Mouse (Mus musculus): ENCODE data around the gene Akap6. TPM values are rescaled to one million over a fixed set of nuclear protein-coding genes. Genes with fewer than 3 reads are reported as not detected.

Akap6 gene
- polyA plus RNA-seq (2015; fragmentation: Nextera tagmentation; extraction: Ambion mirVana) = 1.7 and 2.0 TPM in 2 replicates

- 0 out of 2 replicates have a peak, but pooled peaks cover 10% of the 10 kb centered on the region for H3K4me1 ChIP-seq (ENCODE audit: control insufficient read depth, insufficient read depth, low read length)
- H3K36me3 ChIP-seq (ENCODE audit: control insufficient read depth, insufficient read depth, low read length) = no peaks in the 10 kb centered on the region
- H3K9me3 ChIP-seq (replicated peaks; ENCODE audit: control insufficient read depth, low read length) = no peaks in the 10 kb centered on the region
- ATAC-seq (ENCODE audit: insufficient read depth, low FRiP score) = no peak
- H3K9ac ChIP-seq (ENCODE audit: low read length) = no peak within 1 kb of the TSS; the same call in 1 of the 2 replicates
- no peaks in the 10 kb centered on the region for H3K27me3 ChIP-seq (ENCODE audit: control insufficient read depth, insufficient read depth, low read length)
- H3K27ac ChIP-seq (ENCODE audit: low read length) = peak within 1 kb of the TSS; percentile 81
- WGBS = 64% methylated on average over 6 of the region's 6 CpGs
- H3K4me3 ChIP-seq (replicated peaks; ENCODE audit: low read length) = 0 out of 2 replicates have a peak within 1 kb of the TSS, but pooled peaks have one; percentile 4
- peak within 1 kb of the TSS; percentile 23; the same call in 1 of the 2 replicates for H3K4me2 ChIP-seq (ENCODE audit: low read depth, low read length)
These were observed at the start of gene Akap6 for GRCm38 (mm10) chr12:52699146-52699545. Gene Akap6, plus strand, starts transcription at chr12:52699383.

GRCm38 (mm10) chr12:52662907-52663790 lies 36.0 kb upstream of the Akap6 start:
- no peak for ATAC-seq (ENCODE audit: insufficient read depth, low FRiP score)
- no peaks in the 10 kb centered on the region for H3K9me3 ChIP-seq (replicated peaks; ENCODE audit: control insufficient read depth, low read length)
- H3K4me2 ChIP-seq (ENCODE audit: low read depth, low read length) = no peak overlapping the region
- no peak overlapping the region for H3K4me3 ChIP-seq (replicated peaks; ENCODE audit: low read length)
- WGBS = 59% methylated on average over 7 of the region's 7 CpGs
- H3K27ac ChIP-seq (ENCODE audit: low read length) = no peak overlapping the region
- H3K9ac ChIP-seq (ENCODE audit: low read length) = no peak overlapping the region
- no peaks in the 10 kb centered on the region for H3K36me3 ChIP-seq (ENCODE audit: control insufficient read depth, insufficient read depth, low read length)
- H3K27me3 ChIP-seq (ENCODE audit: control insufficient read depth, insufficient read depth, low read length) = no peaks in the 10 kb centered on the region
- no peaks in the 10 kb centered on the region for H3K4me1 ChIP-seq (ENCODE audit: control insufficient read depth, insufficient read depth, low read length)

GRCm38 (mm10) chr12:52664944-52665343 lies 34.2 kb upstream of the Akap6 start:
- H3K36me3 ChIP-seq (ENCODE audit: control insufficient read depth, insufficient read depth, low read length) = no peaks in the 10 kb centered on the region
- no peak overlapping the region for H3K9ac ChIP-seq (ENCODE audit: low read length)
- no peak overlapping the region for H3K4me3 ChIP-seq (replicated peaks; ENCODE audit: low read length)
- ATAC-seq (ENCODE audit: insufficient read depth, low FRiP score) = peak; percentile 25; the same call in 1 of the 2 replicates
- H3K4me1 ChIP-seq (ENCODE audit: control insufficient read depth, insufficient read depth, low read length) = no peaks in the 10 kb centered on the region
- H3K27ac ChIP-seq (ENCODE audit: low read length) = no peak overlapping the region
- WGBS = 77% methylated on average over 5 of the region's 5 CpGs
- H3K9me3 ChIP-seq (replicated peaks; ENCODE audit: control insufficient read depth, low read length) = no peaks in the 10 kb centered on the region
- no peak overlapping the region for H3K4me2 ChIP-seq (ENCODE audit: low read depth, low read length)
- no peaks in the 10 kb centered on the region for H3K27me3 ChIP-seq (ENCODE audit: control insufficient read depth, insufficient read depth, low read length)

GRCm38 (mm10) chr12:52671436-52671835 lies 27.7 kb upstream of the Akap6 start:
- H3K27ac ChIP-seq (ENCODE audit: low read length) = no peak overlapping the region; the same call in 1 of the 2 replicates
- no peaks in the 10 kb centered on the region for H3K9me3 ChIP-seq (replicated peaks; ENCODE audit: control insufficient read depth, low read length)
- peak; percentile 44; the same call in 1 of the 2 replicates for ATAC-seq (ENCODE audit: insufficient read depth, low FRiP score)
- WGBS = 25% methylated on average over 7 of the region's 7 CpGs
- H3K36me3 ChIP-seq (ENCODE audit: control insufficient read depth, insufficient read depth, low read length) = no peaks in the 10 kb centered on the region
- H3K9ac ChIP-seq (ENCODE audit: low read length) = 0 out of 2 replicates have a peak overlapping the region, but pooled peaks have one; percentile 26
- peaks cover 4% of the 10 kb centered on the region; the same call in 1 of the 2 replicates for H3K4me1 ChIP-seq (ENCODE audit: control insufficient read depth, insufficient read depth, low read length)
- H3K27me3 ChIP-seq (ENCODE audit: control insufficient read depth, insufficient read depth, low read length) = no peaks in the 10 kb centered on the region
- no peak overlapping the region for H3K4me3 ChIP-seq (replicated peaks; ENCODE audit: low read length)
- 0 out of 2 replicates have a peak overlapping the region, but pooled peaks have one; percentile 27 for H3K4me2 ChIP-seq (ENCODE audit: low read depth, low read length)

- no peak for ATAC-seq (ENCODE audit: insufficient read depth, low FRiP score)
- H3K4me2 ChIP-seq (ENCODE audit: low read depth, low read length) = 0 out of 2 replicates have a peak overlapping the region, but pooled peaks have one; percentile 27
- H3K27ac ChIP-seq (ENCODE audit: low read length) = no peak overlapping the region
These were observed 27.2 kb upstream of the Akap6 start for GRCm38 (mm10) chr12:52671943-52672342.

GRCm38 (mm10) chr12:52673361-52673960 lies 25.7 kb upstream of the Akap6 start:
- H3K4me3 ChIP-seq (replicated peaks; ENCODE audit: low read length) = no peak overlapping the region
- no peak overlapping the region for H3K27ac ChIP-seq (ENCODE audit: low read length)
- no peak for ATAC-seq (ENCODE audit: insufficient read depth, low FRiP score)
- H3K9me3 ChIP-seq (replicated peaks; ENCODE audit: control insufficient read depth, low read length) = no peaks in the 10 kb centered on the region
- 50% methylated on average over 6 of the region's 6 CpGs for WGBS
- H3K27me3 ChIP-seq (ENCODE audit: control insufficient read depth, insufficient read depth, low read length) = no peaks in the 10 kb centered on the region
- no peak overlapping the region for H3K9ac ChIP-seq (ENCODE audit: low read length)
- no peak overlapping the region for H3K4me2 ChIP-seq (ENCODE audit: low read depth, low read length)
- peaks cover 4% of the 10 kb centered on the region; the same call in 1 of the 2 replicates for H3K4me1 ChIP-seq (ENCODE audit: control insufficient read depth, insufficient read depth, low read length)
- no peaks in the 10 kb centered on the region for H3K36me3 ChIP-seq (ENCODE audit: control insufficient read depth, insufficient read depth, low read length)

More at GRCm38 (mm10) chr12:52671943-52672342, 27.2 kb upstream of the Akap6 start:
- H3K4me3 ChIP-seq (replicated peaks; ENCODE audit: low read length) = no peak overlapping the region
- no peaks in the 10 kb centered on the region for H3K36me3 ChIP-seq (ENCODE audit: control insufficient read depth, insufficient read depth, low read length)
- H3K27me3 ChIP-seq (ENCODE audit: control insufficient read depth, insufficient read depth, low read length) = no peaks in the 10 kb centered on the region
- 59% methylated on average over 6 of the region's 6 CpGs for WGBS
- H3K9me3 ChIP-seq (replicated peaks; ENCODE audit: control insufficient read depth, low read length) = no peaks in the 10 kb centered on the region
- peaks cover 4% of the 10 kb centered on the region; the same call in 1 of the 2 replicates for H3K4me1 ChIP-seq (ENCODE audit: control insufficient read depth, insufficient read depth, low read length)
- no peak overlapping the region for H3K9ac ChIP-seq (ENCODE audit: low read length)

GRCm38 (mm10) chr12:52675010-52675409 lies 24.2 kb upstream of the Akap6 start:
- no peak overlapping the region for H3K9ac ChIP-seq (ENCODE audit: low read length)
- no peaks in the 10 kb centered on the region for H3K36me3 ChIP-seq (ENCODE audit: control insufficient read depth, insufficient read depth, low read length)
- WGBS = 51% methylated on average over 4 of the region's 4 CpGs
- H3K27me3 ChIP-seq (ENCODE audit: control insufficient read depth, insufficient read depth, low read length) = no peaks in the 10 kb centered on the region
- H3K4me3 ChIP-seq (replicated peaks; ENCODE audit: low read length) = no peak overlapping the region
- ATAC-seq (ENCODE audit: insufficient read depth, low FRiP score) = no peak
- peaks cover 4% of the 10 kb centered on the region; the same call in 1 of the 2 replicates for H3K4me1 ChIP-seq (ENCODE audit: control insufficient read depth, insufficient read depth, low read length)
- H3K4me2 ChIP-seq (ENCODE audit: low read depth, low read length) = no peak overlapping the region
- no peaks in the 10 kb centered on the region for H3K9me3 ChIP-seq (replicated peaks; ENCODE audit: control insufficient read depth, low read length)
- no peak overlapping the region for H3K27ac ChIP-seq (ENCODE audit: low read length)

GRCm38 (mm10) chr12:52687355-52687754 lies 11.8 kb upstream of the Akap6 start:
- no peak overlapping the region; the same call in 1 of the 2 replicates for H3K4me2 ChIP-seq (ENCODE audit: low read depth, low read length)

GRCm38 (mm10) chr12:52688712-52689111 lies 10.5 kb upstream of the Akap6 start:
- ATAC-seq (ENCODE audit: insufficient read depth, low FRiP score) = no peak
- Histone ChIP-seq H3K36me3 (ENCODE audit: control insufficient read depth, insufficient read depth, low read length) (no peaks in the 10 kb centered on the region), H3K4me3 (replicated peaks; ENCODE audit: low read length) (no peak overlapping the region), H3K4me2 (ENCODE audit: low read depth, low read length) (no peak overlapping the region), H3K9me3 (replicated peaks; ENCODE audit: control insufficient read depth, low read length) (no peaks in the 10 kb centered on the region), H3K27me3 (ENCODE audit: control insufficient read depth, insufficient read depth, low read length) (no peaks in the 10 kb centered on the region), H3K4me1 (ENCODE audit: control insufficient read depth, insufficient read depth, low read length) (no peaks in the 10 kb centered on the region), H3K27ac (ENCODE audit: low read length) (no peak overlapping the region), H3K9ac (ENCODE audit: low read length) (no peak overlapping the region)
- 96% methylated on average over 2 of the region's 2 CpGs for WGBS

More at GRCm38 (mm10) chr12:52687355-52687754, 11.8 kb upstream of the Akap6 start:
- Histone ChIP-seq H3K9me3 (replicated peaks; ENCODE audit: control insufficient read depth, low read length) (no peaks in the 10 kb centered on the region), H3K4me1 (ENCODE audit: control insufficient read depth, insufficient read depth, low read length) (no peaks in the 10 kb centered on the region), H3K36me3 (ENCODE audit: control insufficient read depth, insufficient read depth, low read length) (no peaks in the 10 kb centered on the region), H3K27ac (ENCODE audit: low read length) (no peak overlapping the region), H3K27me3 (ENCODE audit: control insufficient read depth, insufficient read depth, low read length) (no peaks in the 10 kb centered on the region), H3K9ac (ENCODE audit: low read length) (no peak overlapping the region), H3K4me3 (replicated peaks; ENCODE audit: low read length) (no peak overlapping the region)
- ATAC-seq (ENCODE audit: insufficient read depth, low FRiP score) = no peak
- WGBS = 37% methylated on average over 9 of the region's 9 CpGs
